In genomic region chr9:122729500-122729899, GRCm38 (mm10) we compare ENCODE assay signal across 10 mouse cellular contexts. TPM values are rescaled to one million over a fixed set of nuclear protein-coding genes. Genes with fewer than 3 reads are reported as not detected.
DNase-seq lines count a peak whose midpoint lies in the region; ATAC-seq and TF ChIP-seq lines count a peak whose summit lies in the region.
"Had no signal": no experiment of that assay in that cellular context is flagged by ENCODE, and none has a peak within 500 bp of the region (broad histone marks: within the 10 kb centered on the region; RNA-seq: fewer than 3 reads in every experiment).

No protein-coding gene starts in this region.

- H3K27ac ChIP-seq in liver, postnatal 0 days (ENCODE audit: low read depth), result no peak overlapping the region
- no peak overlapping the region for H3K27ac ChIP-seq in liver, embryonic 12.5 days
- H3K27ac ChIP-seq in hindbrain, embryonic 11.5 days (ENCODE audit: low read depth, low read length), result no peak overlapping the region
- H3K27ac ChIP-seq in midbrain, embryonic 13.5 days, result no peak overlapping the region
- H3K27ac ChIP-seq: embryonic facial prominence, embryonic 15.5 days had no signal

- ATAC-seq in liver, postnatal 0 days, result no peak
- no peak for ATAC-seq in liver, embryonic 12.5 days
- ATAC-seq in hindbrain, embryonic 11.5 days (ENCODE audit: low FRiP score), result no peak
- peak; percentile 58; the same call in 1 of the 2 replicates for ATAC-seq in midbrain, embryonic 13.5 days

- peaks cover 15% of the 10 kb centered on the region for H3K27me3 ChIP-seq in liver, postnatal 0 days (ENCODE audit: insufficient read depth, low read length)
- H3K27me3 ChIP-seq in liver, embryonic 12.5 days (replicated peaks), result peaks cover 40% of the 10 kb centered on the region
- H3K27me3 ChIP-seq in hindbrain, embryonic 11.5 days (ENCODE audit: control insufficient read depth, insufficient read depth, low read length), result no peaks in the 10 kb centered on the region
- H3K27me3 ChIP-seq in midbrain, embryonic 13.5 days, result peaks cover 42% of the 10 kb centered on the region

- WGBS in liver, postnatal 0 days (ENCODE audit: insufficient replicate concordance), result 18% methylated on average over 10 of the region's 10 CpGs
- 14% methylated on average over 10 of the region's 10 CpGs for WGBS in liver, embryonic 12.5 days (ENCODE audit: insufficient replicate concordance)
- 24% methylated on average over 10 of the region's 10 CpGs for WGBS in hindbrain, embryonic 11.5 days
- 19% methylated on average over 10 of the region's 10 CpGs for WGBS in midbrain, embryonic 13.5 days

- H3K9me3 ChIP-seq in liver, postnatal 0 days (ENCODE audit: low read length), result no peaks in the 10 kb centered on the region
- no peaks in the 10 kb centered on the region for H3K9me3 ChIP-seq in liver, embryonic 12.5 days (replicated peaks)
- no peaks in the 10 kb centered on the region for H3K9me3 ChIP-seq in hindbrain, embryonic 11.5 days (ENCODE audit: control insufficient read depth, low read length)
- H3K9me3 ChIP-seq in midbrain, embryonic 13.5 days, result no peaks in the 10 kb centered on the region
- H3K9me3 ChIP-seq: embryonic facial prominence, embryonic 15.5 days; megakaryocyte, embryonic 14.5 days had no signal

- peak; percentile 86 for TF ChIP-seq CTCF in liver, postnatal 0 days (IDR thresholded peaks at IDR 0.05; ENCODE audit: low read depth)

- H3K4me1 ChIP-seq in liver, postnatal 0 days (ENCODE audit: insufficient read depth), result no peaks in the 10 kb centered on the region
- no peaks in the 10 kb centered on the region for H3K4me1 ChIP-seq in liver, embryonic 12.5 days
- no peaks in the 10 kb centered on the region for H3K4me1 ChIP-seq in hindbrain, embryonic 11.5 days (replicated peaks; ENCODE audit: control insufficient read depth, insufficient read depth, low read length)
- 0 out of 2 replicates have a peak, but pooled peaks cover 3% of the 10 kb centered on the region for H3K4me1 ChIP-seq in midbrain, embryonic 13.5 days (replicated peaks)
- H3K4me1 ChIP-seq: embryonic facial prominence, embryonic 15.5 days had no signal

- peak; percentile 38 for DNase-seq in liver, postnatal 0 days
- DNase-seq in adrenal gland, adult 2 months, result peak; percentile 52
- peak; percentile 49 for DNase-seq in embryo, embryonic 11.5 days (ENCODE audit: low read depth, low spot score)
- peak; percentile 72 for DNase-seq in hindbrain, embryonic 11.5 days (ENCODE audit: low spot score)
- peak; percentile 54 to 78 for DNase-seq in layer of hippocampus, postnatal 14 days (ENCODE audit: low spot score in 2 of 2)
- peak; percentile 19 for DNase-seq in testis, postnatal 14 days (ENCODE audit: low spot score)

- no peak overlapping the region for H3K9ac ChIP-seq in liver, postnatal 0 days (replicated peaks)
- no peak overlapping the region for H3K9ac ChIP-seq in liver, embryonic 12.5 days
- no peak overlapping the region for H3K9ac ChIP-seq in hindbrain, embryonic 11.5 days (ENCODE audit: low read depth, low read length)
- H3K9ac ChIP-seq in midbrain, embryonic 13.5 days (replicated peaks), result no peak overlapping the region
- H3K9ac ChIP-seq: embryonic facial prominence, embryonic 15.5 days had no signal

- H3K4me3 ChIP-seq in liver, postnatal 0 days (ENCODE audit: low read depth, low read length), result no peak overlapping the region
- no peak overlapping the region for H3K4me3 ChIP-seq in liver, embryonic 12.5 days
- H3K4me3 ChIP-seq in hindbrain, embryonic 11.5 days (ENCODE audit: low read depth, low read length), result no peak overlapping the region
- no peak overlapping the region for H3K4me3 ChIP-seq in midbrain, embryonic 13.5 days (replicated peaks)
- H3K4me3 ChIP-seq: embryonic facial prominence, embryonic 15.5 days; megakaryocyte, embryonic 14.5 days had no signal

- TF ChIP-seq EP300 in liver, postnatal 0 days (IDR thresholded peaks at IDR 0.05; ENCODE audit: low read depth), result no peak

- H3K36me3 ChIP-seq in liver, postnatal 0 days (replicated peaks; ENCODE audit: insufficient read depth, low read length), result no peaks in the 10 kb centered on the region
- H3K36me3 ChIP-seq in liver, embryonic 12.5 days, result no peaks in the 10 kb centered on the region
- no peaks in the 10 kb centered on the region for H3K36me3 ChIP-seq in hindbrain, embryonic 11.5 days (ENCODE audit: control insufficient read depth, insufficient read depth, low read length)
- H3K36me3 ChIP-seq in midbrain, embryonic 13.5 days, result no peaks in the 10 kb centered on the region
- H3K36me3 ChIP-seq: embryonic facial prominence, embryonic 15.5 days had no signal

- no peak overlapping the region for H3K4me2 ChIP-seq in liver, postnatal 0 days (ENCODE audit: low read depth, low read length)
- H3K4me2 ChIP-seq in liver, embryonic 12.5 days, result no peak overlapping the region
- H3K4me2 ChIP-seq in hindbrain, embryonic 11.5 days (replicated peaks; ENCODE audit: low read depth, low read length), result no peak overlapping the region
- H3K4me2 ChIP-seq in midbrain, embryonic 13.5 days (replicated peaks), result no peak overlapping the region
- H3K4me2 ChIP-seq: embryonic facial prominence, embryonic 15.5 days had no signal

RNA-seq across cellular contexts. Expression of gene Topaz1, which starts 17.6 kb away (rescaled TPM):
- polyA plus RNA-seq in liver, postnatal 0 days (2015; fragmentation: Nextera tagmentation; extraction: Ambion mirVana), result not detected in 2 replicates
- polyA plus RNA-seq in liver, embryonic 12.5 days (2016; fragmentation: Nextera tagmentation; extraction: Ambion mirVana), result not detected in 2 replicates
- not detected for total RNA-seq in adrenal gland, adult 2 months (2021)
- not detected in 2 replicates for polyA plus RNA-seq in adrenal gland, adult 2 months (2012; rRNA removed)
- not detected in 2 replicates for polyA plus RNA-seq in hindbrain, embryonic 11.5 days (2014; fragmentation: Nextera tagmentation; extraction: Ambion mirVana)
- total RNA-seq in layer of hippocampus, postnatal 14 days (2021), result not detected
- not detected in 2 replicates for polyA plus RNA-seq in midbrain, embryonic 13.5 days (2015; fragmentation: Nextera tagmentation; extraction: Ambion mirVana)
- polyA plus RNA-seq: embryonic facial prominence, embryonic 15.5 days had no signal

Comparison
In these comparisons a context has a peak if more than half of its experiments do, and no peak if none do; other contexts are left out.
1. DNase-seq: peak in every context shown above with its lines; median percentile 72 in hindbrain, embryonic 11.5 days; 66 in layer of hippocampus, postnatal 14 days; 52 in adrenal gland, adult 2 months; 49 in embryo, embryonic 11.5 days; 38 in liver, postnatal 0 days; 19 in testis, postnatal 14 days.